Mouse (Mus musculus): ENCODE data around the gene Hmox2.
"Not testable (repeated sequence)": the region's sequence is repeated elsewhere in the genome, so short reads cannot be mapped to it uniquely, and the experiment has no call there.

The Hmox2 gene

DNA sequence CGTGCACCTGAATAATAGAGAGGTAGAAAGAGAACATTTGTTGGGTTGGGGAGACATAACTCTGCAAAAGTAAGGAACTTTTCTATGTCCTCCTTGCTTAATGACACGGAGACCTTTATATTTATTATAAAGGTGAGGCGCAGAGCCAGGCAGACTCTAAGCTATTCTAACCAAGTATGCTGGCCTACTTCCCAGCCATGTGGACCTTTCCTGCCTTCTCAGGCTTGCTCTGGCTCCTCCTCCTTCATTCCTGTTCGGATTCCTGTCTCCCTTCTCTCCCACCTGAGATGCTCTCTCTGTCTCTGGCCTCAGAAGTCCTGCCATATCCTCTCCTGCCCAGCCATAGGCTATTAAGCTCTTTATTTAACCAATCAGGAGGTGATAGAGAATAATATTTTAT lies 895 bp upstream of the Hmox2 start:
- DNase-seq (ENCODE audit: low spot score), result no peak

DNA sequence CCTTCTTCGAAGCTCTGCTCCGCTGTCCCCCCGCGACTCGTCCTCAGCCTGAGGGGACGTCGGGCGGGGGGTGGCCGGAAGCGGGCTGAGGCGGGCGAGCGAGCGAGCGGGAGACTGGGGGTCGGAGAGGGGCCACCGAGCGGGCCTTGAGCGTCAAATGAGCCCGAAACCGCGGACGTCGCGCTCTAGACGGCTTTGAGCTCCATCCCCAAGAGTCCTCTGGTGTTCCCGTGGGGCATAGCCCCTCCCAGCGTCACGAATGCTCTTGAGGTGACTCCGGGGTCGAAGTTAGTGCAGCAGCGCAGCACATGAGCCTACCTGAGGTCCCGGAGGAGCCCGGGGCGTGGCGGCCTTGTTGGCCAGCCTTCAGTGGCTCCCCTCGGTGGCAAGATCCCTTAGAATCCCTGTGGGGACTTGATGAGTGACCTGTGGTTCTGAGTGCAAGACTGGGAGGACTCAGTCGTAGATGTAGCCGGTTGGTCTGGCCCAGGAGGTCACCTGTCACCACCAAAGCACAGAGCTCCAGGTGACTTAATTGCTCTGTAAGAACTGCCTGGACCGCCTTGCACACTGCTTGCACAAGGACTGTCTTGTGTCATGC lies 467 bp downstream of the Hmox2 start:
- peak; percentile 40 for DNase-seq (ENCODE audit: low spot score)

DNA sequence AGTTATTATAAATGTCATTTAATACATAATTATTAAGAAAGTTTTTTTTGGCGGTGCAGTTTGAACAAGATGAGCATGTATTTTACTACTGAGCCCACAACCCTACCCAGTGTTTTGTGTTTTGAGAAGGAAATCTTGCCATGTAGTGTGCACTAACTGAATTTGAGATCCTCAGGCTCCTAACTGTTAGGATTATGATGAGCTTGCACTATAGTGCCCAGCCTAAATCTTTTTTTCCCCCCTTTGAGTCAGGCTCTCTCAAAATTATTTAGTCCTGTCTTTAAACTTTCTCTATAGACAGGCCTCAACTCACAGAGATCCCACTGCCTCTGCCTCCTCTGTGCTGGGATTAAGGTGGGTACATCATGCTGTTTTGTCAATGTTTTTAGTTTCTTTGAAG lies 1.4 kb downstream of the Hmox2 start:
- DNase-seq (ENCODE audit: low spot score), result no peak

GRCm38 (mm10) chr16:4727963-4728362 lies 1.8 kb downstream of the Hmox2 start:
- no peak for DNase-seq (ENCODE audit: low spot score)

- peak; percentile 51 for DNase-seq (ENCODE audit: low spot score)
These were observed 4.7 kb downstream of the Hmox2 start for GRCm38 (mm10) chr16:4730776-4731358.

- DNase-seq (ENCODE audit: low spot score), result no peak
These were observed 10.1 kb downstream of the Hmox2 start for GRCm38 (mm10) chr16:4736262-4736661.

DNA sequence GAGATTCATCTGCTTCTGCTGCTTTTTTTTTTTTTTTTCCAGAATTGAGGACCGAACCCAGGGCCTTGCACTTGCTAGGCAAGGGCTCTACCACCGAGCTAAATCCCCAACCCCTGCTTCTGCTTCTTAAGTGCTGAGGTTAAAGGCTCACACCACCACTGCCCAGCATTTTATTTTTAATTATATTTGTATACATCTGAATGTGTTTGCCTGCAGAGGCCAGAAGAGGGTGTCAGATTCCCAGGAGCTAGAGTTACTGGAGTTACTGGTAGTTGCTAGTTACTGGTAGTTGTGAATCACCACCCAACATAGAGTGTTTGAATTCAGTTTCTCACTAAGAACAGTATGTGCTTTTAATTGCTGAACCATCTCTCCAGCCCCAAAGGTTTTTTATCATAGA lies 13.8 kb downstream of the Hmox2 start:
- DNase-seq (ENCODE audit: low spot score), result no peak

DNA sequence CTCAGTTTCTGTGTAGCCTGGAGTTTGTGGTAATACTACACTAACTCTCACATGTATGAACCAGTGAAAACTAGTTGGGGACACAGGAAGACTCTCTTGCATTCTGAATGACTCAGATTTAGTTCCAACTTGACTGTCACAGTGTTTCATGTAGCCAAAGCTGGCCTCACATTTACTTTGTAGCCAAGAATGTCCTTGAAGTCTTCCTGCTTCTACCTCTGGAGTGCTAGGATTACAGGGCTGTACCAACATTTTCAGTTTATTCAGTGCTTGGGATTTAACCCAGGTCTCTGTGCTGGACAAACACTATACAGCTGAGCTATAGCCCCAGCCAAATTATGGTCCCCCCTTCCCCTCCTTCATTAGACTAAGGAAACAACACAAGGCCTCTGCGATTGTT lies 16.0 kb downstream of the Hmox2 start:
- DNase-seq (ENCODE audit: low spot score), result no peak

- no peak for DNase-seq (ENCODE audit: low spot score)
These were observed 26.0 kb downstream of the Hmox2 start for GRCm38 (mm10) chr16:4752155-4752554.

DNA sequence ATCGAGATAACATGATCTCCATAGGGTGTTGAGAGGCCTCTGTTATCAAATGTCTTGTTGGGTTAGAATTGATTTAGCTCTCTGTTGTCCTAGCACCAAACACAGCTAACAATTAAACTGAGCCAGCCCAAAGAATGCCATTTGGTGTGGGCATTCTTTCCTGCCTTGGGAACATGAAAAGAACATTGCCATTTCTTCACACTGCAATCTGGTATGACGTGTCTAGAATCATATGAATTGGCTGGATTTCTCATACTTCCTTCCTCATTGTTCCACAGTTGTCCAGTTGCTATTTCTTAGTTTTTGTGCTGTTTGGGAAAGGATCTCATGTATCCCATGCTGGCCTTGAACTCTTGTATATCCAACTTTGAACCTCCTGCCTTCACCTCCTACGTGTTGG lies 27.9 kb downstream of the Hmox2 start:
- no peak for DNase-seq (ENCODE audit: low spot score)

DNA sequence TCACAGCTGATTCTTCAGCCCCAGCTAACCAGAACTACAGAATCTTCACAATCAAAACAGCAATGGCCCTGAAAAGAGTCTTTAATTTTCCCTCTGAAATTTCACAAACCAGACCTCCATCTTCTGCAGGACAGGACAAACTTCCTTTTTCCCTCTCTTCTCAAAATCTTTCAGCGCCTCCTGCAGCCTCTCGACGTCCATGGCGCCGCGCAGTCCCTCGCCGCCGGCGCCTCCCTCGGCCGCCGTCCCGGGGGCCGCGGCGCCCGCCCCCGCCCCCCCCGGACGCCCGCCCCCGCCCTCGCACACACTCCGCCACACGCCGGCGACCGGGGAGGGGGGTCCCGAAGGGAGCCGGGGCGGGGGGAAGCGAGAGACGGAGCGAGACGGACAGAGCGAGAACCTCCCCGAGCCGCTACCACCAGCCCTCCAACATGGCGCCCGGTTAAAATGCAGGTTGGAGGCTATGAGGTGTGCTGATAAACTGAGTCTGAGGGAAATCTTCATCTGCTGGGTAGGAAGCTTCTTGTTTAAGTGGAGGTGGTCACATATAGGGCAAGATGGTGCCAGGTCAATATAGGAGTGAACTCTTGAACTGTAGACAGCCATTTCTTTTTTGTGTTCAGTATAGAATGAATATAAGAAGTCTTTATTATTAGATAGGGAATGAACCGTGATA lies 30.6 kb downstream of the Hmox2 start:
- DNase-seq (ENCODE audit: low spot score), result not testable (repeated sequence)

DNA sequence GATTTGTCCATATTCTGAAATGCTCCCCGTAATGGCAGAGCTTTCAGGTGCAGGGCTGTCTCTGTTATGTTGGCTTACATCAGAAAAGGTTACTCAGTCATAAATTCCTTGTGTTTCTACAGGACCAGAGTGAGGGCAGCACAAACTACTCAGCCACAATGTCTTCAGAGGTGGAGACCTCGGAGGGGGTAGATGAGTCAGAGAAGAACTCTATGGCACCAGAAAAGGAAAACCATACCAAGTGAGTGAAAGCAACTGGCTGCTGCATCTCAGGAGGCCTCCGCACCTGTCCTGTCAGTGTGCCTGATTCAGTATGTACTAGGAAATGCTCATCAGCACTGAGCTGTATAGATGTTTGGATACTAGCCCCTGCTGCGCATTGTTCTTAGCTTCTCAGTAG lies 36.3 kb downstream of the Hmox2 start:
- DNase-seq (ENCODE audit: low spot score), result no peak

GRCm38 (mm10) chr16:4763276-4763675 lies 37.1 kb downstream of the Hmox2 start:
- peak; percentile 73 for DNase-seq (ENCODE audit: low spot score)

GRCm38 (mm10) chr16:4765852-4766251 lies 39.7 kb downstream of the Hmox2 start:
- no peak for DNase-seq (ENCODE audit: low spot score)

- no peak for DNase-seq (ENCODE audit: low spot score)
These were observed 41.0 kb downstream of the Hmox2 start for GRCm38 (mm10) chr16:4767012-4767790.

DNA sequence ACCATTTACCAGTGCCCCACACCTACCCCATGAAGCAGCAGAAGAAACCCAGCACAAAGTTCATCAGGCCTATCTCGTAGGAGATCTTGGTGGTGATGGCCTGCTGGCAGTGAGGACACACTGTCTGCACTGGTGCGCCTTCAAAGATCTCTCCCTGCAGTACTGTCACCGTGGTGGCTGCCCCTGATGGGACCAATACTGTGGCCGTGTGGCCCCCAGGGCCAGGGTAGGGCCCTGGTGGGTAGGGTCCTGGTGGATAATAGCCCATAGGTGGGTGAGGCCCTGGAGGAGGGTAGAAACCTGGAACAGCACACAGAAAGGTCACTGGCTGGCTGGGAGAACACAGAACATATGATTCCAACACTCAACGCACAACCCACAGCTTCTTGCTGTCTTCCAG lies 42.6 kb downstream of the Hmox2 start:
- no peak for DNase-seq (ENCODE audit: low spot score)

GRCm38 (mm10) chr16:4773289-4773970 lies 47.3 kb downstream of the Hmox2 start:
- no peak for DNase-seq (ENCODE audit: low spot score)

- DNase-seq (ENCODE audit: low spot score), result no peak
These were observed 51.2 kb downstream of the Hmox2 start for GRCm38 (mm10) chr16:4777171-4777904.

DNA sequence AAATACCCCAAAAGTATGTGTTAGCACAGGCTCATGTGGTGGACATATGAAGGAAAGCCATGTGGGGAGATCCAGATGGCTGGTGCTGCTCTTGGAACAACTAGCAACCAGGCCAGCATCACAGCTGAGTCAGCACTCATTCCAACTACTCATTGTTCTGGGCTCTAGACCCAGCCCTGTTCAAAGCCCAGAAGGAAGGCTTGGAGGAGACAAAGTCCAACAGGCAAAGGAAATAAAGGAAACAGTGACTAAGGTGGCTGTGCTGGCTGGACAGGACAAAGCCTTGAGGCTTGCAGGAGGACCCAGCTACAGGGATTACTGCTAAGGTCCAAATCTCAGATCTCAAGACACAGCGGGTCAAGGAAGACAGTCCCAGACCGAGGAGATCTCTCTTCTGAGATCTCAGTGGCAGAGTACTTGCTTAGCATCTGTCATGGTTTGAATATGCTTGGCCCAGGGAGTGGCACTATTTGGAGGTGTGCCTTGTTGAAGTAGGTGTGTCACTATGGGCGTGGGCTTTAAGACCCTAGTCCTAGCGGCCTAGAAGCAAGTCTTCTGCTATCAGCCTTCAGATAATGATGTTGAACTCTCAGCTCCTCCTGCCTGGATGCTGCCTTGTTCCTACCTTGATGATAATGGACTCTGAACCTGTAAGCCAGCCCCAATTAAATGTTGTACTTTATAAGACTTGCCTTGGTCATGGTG lies 51.9 kb downstream of the Hmox2 start:
- DNase-seq (ENCODE audit: low spot score), result no peak

GRCm38 (mm10) chr16:4778940-4779339 lies 52.8 kb downstream of the Hmox2 start:
- no peak for DNase-seq (ENCODE audit: low spot score)
